Mouse (Mus musculus) embryonic facial prominence, embryonic 13.5 days (tissue): ENCODE measurements around the gene Gucd1. TPM values are rescaled to one million over a fixed set of nuclear protein-coding genes. Genes with fewer than 3 reads are reported as not detected.
"Not testable (repeated sequence)": the region's sequence is repeated elsewhere in the genome, so short reads cannot be mapped to it uniquely, and the experiment has no call there.

Experiments
- ATAC-seq: fragments of 200-750 bp; cut with Nextera tagmentation; 2 replicates; pipeline ENCODE4 v1.8.0; 2017; ENCODE audit warnings: low read depth; ENCODE audit not compliant: insufficient number of reproducible peaks, insufficient read depth, low FRiP score, low TSS enrichment
- H3K27ac ChIP-seq: fragments of 300-500 bp; sonication (generic); 2 replicates; pipeline ENCODE4 v1.5.1; 2015; ENCODE audit warnings: moderate library complexity, mild to moderate bottlenecking, inconsistent platforms
- H3K27me3 ChIP-seq: fragments of 300-500 bp; sonication (generic); 2 replicates; pipeline ENCODE4 v1.6.1; 2015; ENCODE audit warnings: mild to moderate bottlenecking, inconsistent platforms
- H3K36me3 ChIP-seq: fragments of 300-500 bp; sonication (generic); 2 replicates; pipeline ENCODE4 v1.6.1; 2015; ENCODE audit warnings: mild to moderate bottlenecking, inconsistent platforms
- H3K4me1 ChIP-seq: fragments of 300-500 bp; sonication (generic); 2 replicates; pipeline ENCODE4 v1.6.1; 2015; ENCODE audit warnings: inconsistent platforms
- H3K4me2 ChIP-seq: fragments of 300-500 bp; sonication (generic); 2 replicates; pipeline ENCODE4 v1.6.1; 2015; ENCODE audit warnings: moderate library complexity, mild to moderate bottlenecking, inconsistent platforms
- H3K4me3 ChIP-seq: fragments of 300-500 bp; sonication (generic); 2 replicates; pipeline ENCODE4 v1.5.1; 2015; ENCODE audit warnings: mild to moderate bottlenecking, inconsistent platforms
- H3K9ac ChIP-seq: fragments of 300-500 bp; sonication (generic); 2 replicates; pipeline ENCODE4 v1.6.1; 2015; ENCODE audit warnings: mild to moderate bottlenecking, inconsistent platforms
- H3K9me3 ChIP-seq: fragments of 300-500 bp; sonication (generic); 2 replicates; pipeline ENCODE4 v1.6.1; 2016; ENCODE audit warnings: inconsistent platforms
- WGBS: fragments of 180-500 bp; shearing (Covaris S2); methylation state at CpG from one replicate; pipeline ENCODE4 v1.1.7; 2015; ENCODE audit warnings: mixed read lengths; 5-methylcytosine and 5-hydroxymethylcytosine counted together
- polyA plus RNA-seq: library from polyadenylated mRNA; unstranded; fragments of >200 nt; fragmentation: Nextera tagmentation; extraction: Ambion mirVana; gene quantifications from 2 replicates; pipeline ENCODE4 v1.2.1, GENCODE M21; 2015

The Gucd1 gene
- polyA plus RNA-seq, 1 experiment from 2014 or later, result 27.3 TPM

GRCm38 (mm10) chr10:75352541-75352940, 165.2 kb downstream of the Gucd1 start:
- 93% methylated on average over 12 of the region's 12 CpGs for WGBS
- no peak overlapping the region for H3K4me3 ChIP-seq
- H3K27ac ChIP-seq, result no peak overlapping the region
- H3K27me3 ChIP-seq, result no peaks in the 10 kb centered on the region
- no peak overlapping the region for H3K9ac ChIP-seq
- no peaks in the 10 kb centered on the region for H3K36me3 ChIP-seq
- ATAC-seq, result no peak
- H3K4me1 ChIP-seq, result no peaks in the 10 kb centered on the region
- H3K4me2 ChIP-seq, result no peak overlapping the region
- H3K9me3 ChIP-seq, result no peaks in the 10 kb centered on the region

- Histone ChIP-seq H3K4me3 (no peak overlapping the region), H3K4me1 (no peaks in the 10 kb centered on the region), H3K9ac (no peak overlapping the region), H3K36me3 (no peaks in the 10 kb centered on the region), H3K4me2 (no peak overlapping the region), H3K27me3 (no peaks in the 10 kb centered on the region), H3K27ac (no peak overlapping the region), H3K9me3 (0 out of 2 replicates have a peak, but pooled peaks cover 3% of the 10 kb centered on the region)
- 87% methylated on average over 5 of the region's 5 CpGs for WGBS
- ATAC-seq, result no peak
These were observed 167.2 kb downstream of the Gucd1 start for GRCm38 (mm10) chr10:75350564-75350963.

GRCm38 (mm10) chr10:75345265-75345664, 172.5 kb downstream of the Gucd1 start:
- Histone ChIP-seq H3K9ac (no peak overlapping the region), H3K4me3 (no peak overlapping the region), H3K27ac (no peak overlapping the region), H3K4me2 (no peak overlapping the region), H3K9me3 (0 out of 2 replicates have a peak, but pooled peaks cover 3% of the 10 kb centered on the region), H3K27me3 (no peaks in the 10 kb centered on the region), H3K36me3 (no peaks in the 10 kb centered on the region), H3K4me1 (no peaks in the 10 kb centered on the region)
- WGBS, result 75% methylated on average over 2 of the region's 2 CpGs
- no peak for ATAC-seq

GRCm38 (mm10) chr10:75344563-75344962, 173.2 kb downstream of the Gucd1 start:
- H3K4me3 ChIP-seq, H3K9ac ChIP-seq, H3K9me3 ChIP-seq, H3K36me3 ChIP-seq, ATAC-seq, H3K27me3 ChIP-seq, H3K27ac ChIP-seq, H3K4me2 ChIP-seq, H3K4me1 ChIP-seq: not testable (repeated sequence)
- 20% methylated on average over 1 of the region's 1 CpGs for WGBS

GRCm38 (mm10) chr10:75341936-75342335, 175.8 kb downstream of the Gucd1 start:
- no peak overlapping the region for H3K27ac ChIP-seq
- H3K4me1 ChIP-seq, result no peaks in the 10 kb centered on the region
- H3K27me3 ChIP-seq, result no peaks in the 10 kb centered on the region
- no peak for ATAC-seq
- no peak overlapping the region for H3K4me3 ChIP-seq
- H3K4me2 ChIP-seq, result no peak overlapping the region
- H3K9ac ChIP-seq, result no peak overlapping the region
- 0 out of 2 replicates have a peak, but pooled peaks cover 3% of the 10 kb centered on the region for H3K9me3 ChIP-seq
- 27% methylated on average over 8 of the region's 8 CpGs for WGBS
- H3K36me3 ChIP-seq, result no peaks in the 10 kb centered on the region

GRCm38 (mm10) chr10:75339377-75339776, 178.4 kb downstream of the Gucd1 start:
- no peak for ATAC-seq
- Histone ChIP-seq H3K4me2 (no peak overlapping the region), H3K9me3 (no peaks in the 10 kb centered on the region), H3K36me3 (no peaks in the 10 kb centered on the region), H3K4me1 (no peaks in the 10 kb centered on the region), H3K9ac (no peak overlapping the region), H3K4me3 (no peak overlapping the region), H3K27me3 (no peaks in the 10 kb centered on the region), H3K27ac (no peak overlapping the region)
- 81% methylated on average over 7 of the region's 7 CpGs for WGBS

GRCm38 (mm10) chr10:75338852-75339251, 178.9 kb downstream of the Gucd1 start:
- WGBS, result 74% methylated on average over 5 of the region's 5 CpGs
- no peaks in the 10 kb centered on the region for H3K27me3 ChIP-seq
- no peak overlapping the region for H3K4me3 ChIP-seq
- H3K4me2 ChIP-seq, result no peak overlapping the region
- H3K4me1 ChIP-seq, result no peaks in the 10 kb centered on the region
- no peak overlapping the region for H3K9ac ChIP-seq
- H3K27ac ChIP-seq, result no peak overlapping the region
- H3K36me3 ChIP-seq, result no peaks in the 10 kb centered on the region
- no peak for ATAC-seq
- H3K9me3 ChIP-seq, result no peaks in the 10 kb centered on the region

GRCm38 (mm10) chr10:75337231-75337630, 180.5 kb downstream of the Gucd1 start:
- Histone ChIP-seq H3K27ac (no peak overlapping the region), H3K4me2 (no peak overlapping the region), H3K4me3 (no peak overlapping the region), H3K9me3 (no peaks in the 10 kb centered on the region), H3K4me1 (no peaks in the 10 kb centered on the region), H3K27me3 (no peaks in the 10 kb centered on the region), H3K36me3 (no peaks in the 10 kb centered on the region), H3K9ac (no peak overlapping the region)
- ATAC-seq, result no peak
- 71% methylated on average over 10 of the region's 10 CpGs for WGBS

GRCm38 (mm10) chr10:75335075-75335474, 182.7 kb downstream of the Gucd1 start:
- H3K4me3 ChIP-seq, result no peak overlapping the region
- H3K9me3 ChIP-seq, result no peaks in the 10 kb centered on the region
- no peaks in the 10 kb centered on the region for H3K4me1 ChIP-seq
- ATAC-seq, result no peak
- H3K4me2 ChIP-seq, result no peak overlapping the region
- no peaks in the 10 kb centered on the region for H3K36me3 ChIP-seq
- no peaks in the 10 kb centered on the region for H3K27me3 ChIP-seq
- H3K27ac ChIP-seq, result no peak overlapping the region
- no peak overlapping the region for H3K9ac ChIP-seq
- 88% methylated on average over 6 of the region's 6 CpGs for WGBS

GRCm38 (mm10) chr10:75334175-75334574, 183.6 kb downstream of the Gucd1 start:
- no peaks in the 10 kb centered on the region for H3K4me1 ChIP-seq
- no peak overlapping the region for H3K9ac ChIP-seq
- H3K27ac ChIP-seq, result no peak overlapping the region
- ATAC-seq, result 0 out of 2 replicates have a peak, but pooled peaks have one; percentile 20
- 82% methylated on average over 7 of the region's 7 CpGs for WGBS
- no peak overlapping the region for H3K4me2 ChIP-seq
- no peak overlapping the region for H3K4me3 ChIP-seq
- no peaks in the 10 kb centered on the region for H3K27me3 ChIP-seq
- no peaks in the 10 kb centered on the region for H3K36me3 ChIP-seq
- no peaks in the 10 kb centered on the region for H3K9me3 ChIP-seq

GRCm38 (mm10) chr10:75333176-75333776, 184.5 kb downstream of the Gucd1 start:
- no peak overlapping the region for H3K27ac ChIP-seq
- H3K9me3 ChIP-seq, result no peaks in the 10 kb centered on the region
- H3K4me1 ChIP-seq, result no peaks in the 10 kb centered on the region
- no peaks in the 10 kb centered on the region for H3K36me3 ChIP-seq
- H3K27me3 ChIP-seq, result no peaks in the 10 kb centered on the region
- H3K4me2 ChIP-seq, result no peak overlapping the region
- no peak overlapping the region for H3K9ac ChIP-seq
- 92% methylated on average over 23 of the region's 23 CpGs for WGBS
- no peak for ATAC-seq
- H3K4me3 ChIP-seq, result no peak overlapping the region

GRCm38 (mm10) chr10:75332268-75332667, 185.5 kb downstream of the Gucd1 start:
- Histone ChIP-seq H3K4me1 (no peaks in the 10 kb centered on the region), H3K27ac (no peak overlapping the region), H3K4me3 (no peak overlapping the region), H3K9ac (no peak overlapping the region), H3K27me3 (no peaks in the 10 kb centered on the region), H3K9me3 (no peaks in the 10 kb centered on the region), H3K4me2 (no peak overlapping the region), H3K36me3 (no peaks in the 10 kb centered on the region)
- no peak for ATAC-seq
- WGBS, result 77% methylated on average over 3 of the region's 3 CpGs
